Mouse (Mus musculus): Measurements from ENCODE around the gene Ptpn7. TPM values are rescaled to one million over a fixed set of nuclear protein-coding genes. Genes with fewer than 3 reads are reported as not detected.

Ptpn7 gene
- polyA plus RNA-seq, 1 experiment from 2014 or later: 2.3 TPM

GRCm38 (mm10) chr1:135168453-135169200 lies 36.1 kb downstream of the Ptpn7 start:
- Histone ChIP-seq H3K36me3 (replicated peaks) (no peaks in the 10 kb centered on the region), H3K4me1 (no peaks in the 10 kb centered on the region), H3K9me3 (no peaks in the 10 kb centered on the region), H3K4me3 (no peak overlapping the region), H3K27me3 (ENCODE audit: poor library complexity, severe bottlenecking) (no peaks in the 10 kb centered on the region), H3K27ac (no peak overlapping the region)
- no peak for DNase-seq (ENCODE audit: extremely low spot score, low spot score)
- 92% methylated on average over 10 of the region's 10 CpGs for WGBS

DNA sequence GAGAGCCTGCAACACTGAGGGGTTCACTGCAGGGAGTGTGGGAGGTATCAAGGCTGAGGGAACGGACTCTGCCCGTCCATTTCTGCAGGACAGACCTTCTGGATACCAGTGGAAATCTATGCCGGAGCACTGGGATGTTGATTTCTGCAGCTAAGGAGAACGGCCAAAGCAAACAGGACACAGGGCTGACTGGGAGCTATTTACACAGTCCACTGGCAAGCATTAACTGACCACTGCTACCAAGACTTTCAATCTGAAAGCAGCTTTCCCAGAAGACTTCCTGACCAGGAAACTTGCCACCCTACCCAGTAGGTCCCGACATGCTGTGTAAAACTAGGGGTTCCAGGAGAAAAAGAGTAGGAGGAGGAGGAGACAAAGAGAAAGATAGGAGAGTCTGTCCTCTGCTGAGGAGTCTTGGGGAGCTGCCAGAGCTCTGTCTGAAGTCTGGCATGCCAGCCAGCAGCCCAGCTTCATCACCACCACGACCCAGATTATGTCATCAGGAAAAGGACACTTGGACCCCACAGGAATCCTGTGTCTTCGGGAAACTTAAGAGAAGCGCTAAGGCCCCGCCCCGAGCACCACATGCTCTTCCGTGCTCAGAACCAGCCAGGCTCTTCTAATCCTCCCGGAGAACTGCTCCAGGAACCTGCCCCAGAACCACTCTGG lies 37.2 kb downstream of the Ptpn7 start:
- H3K27ac ChIP-seq: no peak overlapping the region
- no peak overlapping the region for H3K4me3 ChIP-seq
- no peaks in the 10 kb centered on the region for H3K9me3 ChIP-seq
- no peak for DNase-seq (ENCODE audit: extremely low spot score, low spot score)
- 63% methylated on average over 12 of the region's 12 CpGs for WGBS
- H3K27me3 ChIP-seq (ENCODE audit: poor library complexity, severe bottlenecking): no peaks in the 10 kb centered on the region
- no peaks in the 10 kb centered on the region for H3K36me3 ChIP-seq (replicated peaks)
- H3K4me1 ChIP-seq: no peaks in the 10 kb centered on the region

DNA sequence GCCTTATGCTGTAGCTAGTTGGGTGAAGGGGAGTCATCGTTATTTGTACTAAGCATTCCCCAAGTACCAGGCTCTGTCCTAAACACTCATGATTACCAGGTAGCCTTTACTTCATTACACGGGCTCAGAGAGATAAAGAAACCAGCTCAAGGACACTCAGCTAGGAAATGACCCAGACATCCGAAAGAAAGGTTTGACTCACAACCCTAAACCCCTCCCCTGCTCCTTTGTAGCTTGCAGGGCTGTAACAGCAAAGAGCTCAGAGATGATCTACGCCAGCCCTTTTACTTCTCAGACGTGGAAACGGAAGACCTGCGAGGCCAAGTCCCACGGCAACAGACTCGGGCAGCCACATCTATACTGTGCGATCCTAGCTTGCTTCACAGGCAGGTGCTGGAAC lies 37.8 kb downstream of the Ptpn7 start:
- 80% methylated on average over 10 of the region's 10 CpGs for WGBS
- no peaks in the 10 kb centered on the region for H3K4me1 ChIP-seq
- DNase-seq (ENCODE audit: extremely low spot score, low spot score): no peak
- no peaks in the 10 kb centered on the region for H3K9me3 ChIP-seq
- H3K27me3 ChIP-seq (ENCODE audit: poor library complexity, severe bottlenecking): no peaks in the 10 kb centered on the region
- no peak overlapping the region for H3K27ac ChIP-seq
- H3K4me3 ChIP-seq: no peak overlapping the region
- H3K36me3 ChIP-seq (replicated peaks): no peaks in the 10 kb centered on the region

DNA sequence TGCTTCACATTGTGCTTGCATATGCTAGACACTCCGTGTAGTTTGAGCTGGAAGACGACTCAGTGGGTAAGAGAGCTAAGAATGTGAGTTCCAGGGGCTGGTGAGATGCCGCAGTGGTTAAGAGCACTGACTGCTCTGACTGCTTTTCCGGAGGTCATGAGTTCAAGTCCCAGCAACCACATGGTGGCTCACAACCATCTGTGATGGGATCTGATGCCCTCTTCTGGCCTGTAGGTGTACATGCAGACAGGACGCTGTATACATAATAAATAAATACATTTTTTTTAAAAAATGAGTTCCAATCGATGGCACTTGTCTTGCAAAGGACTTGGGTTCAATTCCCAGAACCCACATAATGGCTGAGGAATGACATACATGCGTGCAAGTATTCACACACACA lies 38.7 kb downstream of the Ptpn7 start:
- Histone ChIP-seq H3K27me3 (ENCODE audit: poor library complexity, severe bottlenecking) (no peaks in the 10 kb centered on the region), H3K9me3 (no peaks in the 10 kb centered on the region), H3K4me1 (no peaks in the 10 kb centered on the region), H3K27ac (no peak overlapping the region), H3K4me3 (no peak overlapping the region), H3K36me3 (replicated peaks) (no peaks in the 10 kb centered on the region)
- no peak for DNase-seq (ENCODE audit: extremely low spot score, low spot score)
- WGBS: 82% methylated on average over 7 of the region's 7 CpGs

DNA sequence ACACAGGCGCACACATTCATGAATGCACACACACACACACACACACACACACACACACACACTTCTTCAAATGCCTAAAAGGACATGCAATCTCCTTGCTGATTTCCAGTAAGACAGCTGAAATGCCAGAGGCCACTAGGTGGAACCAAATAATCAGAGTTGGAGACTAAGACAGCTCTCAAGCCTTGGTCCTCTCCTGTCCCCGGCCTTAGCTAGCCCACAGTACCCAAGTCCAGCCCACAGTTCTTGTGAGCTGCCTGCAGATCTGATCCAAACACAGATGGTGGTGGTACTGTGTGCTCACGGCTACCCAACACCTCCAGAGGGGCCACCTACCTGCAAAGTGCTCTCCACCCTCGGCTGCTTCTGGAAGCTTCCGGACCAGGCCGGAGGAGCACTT lies 39.5 kb downstream of the Ptpn7 start:
- H3K36me3 ChIP-seq (replicated peaks): no peaks in the 10 kb centered on the region
- H3K9me3 ChIP-seq: no peaks in the 10 kb centered on the region
- no peaks in the 10 kb centered on the region for H3K4me1 ChIP-seq
- no peak overlapping the region for H3K4me3 ChIP-seq
- peak overlapping the region; percentile 20; the same call in 1 of the 2 replicates for H3K27ac ChIP-seq
- peak; percentile 39 for DNase-seq (ENCODE audit: extremely low spot score, low spot score)
- 54% methylated on average over 6 of the region's 6 CpGs for WGBS
- no peaks in the 10 kb centered on the region for H3K27me3 ChIP-seq (ENCODE audit: poor library complexity, severe bottlenecking)

DNA sequence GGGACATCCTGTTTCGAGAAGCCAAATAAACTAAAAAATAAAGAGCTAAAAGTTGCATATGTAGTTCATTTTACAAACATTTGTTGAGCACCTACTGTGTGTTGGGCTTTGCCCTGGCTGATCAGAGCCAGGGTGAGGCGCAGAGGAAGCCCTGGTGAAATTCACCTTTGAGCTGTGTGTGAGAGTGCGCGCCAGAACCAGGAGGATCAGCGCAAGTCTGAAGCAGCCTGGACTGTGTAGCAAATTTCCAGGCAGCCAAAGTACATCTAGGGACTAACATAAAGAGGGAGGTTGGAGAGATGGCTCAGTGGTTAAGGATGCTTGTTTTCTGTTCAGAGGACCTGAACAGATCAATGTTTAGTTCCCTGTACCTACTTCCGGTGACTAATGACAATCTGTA lies 40.8 kb downstream of the Ptpn7 start:
- no peaks in the 10 kb centered on the region for H3K4me1 ChIP-seq
- H3K4me3 ChIP-seq: no peak overlapping the region
- no peaks in the 10 kb centered on the region for H3K27me3 ChIP-seq (ENCODE audit: poor library complexity, severe bottlenecking)
- DNase-seq (ENCODE audit: extremely low spot score, low spot score): no peak
- H3K9me3 ChIP-seq: no peaks in the 10 kb centered on the region
- H3K27ac ChIP-seq: no peak overlapping the region
- no peaks in the 10 kb centered on the region for H3K36me3 ChIP-seq (replicated peaks)
- WGBS: 92% methylated on average over 6 of the region's 6 CpGs

- DNase-seq (ENCODE audit: extremely low spot score, low spot score): no peak
- Histone ChIP-seq H3K4me1 (no peaks in the 10 kb centered on the region), H3K27me3 (ENCODE audit: poor library complexity, severe bottlenecking) (no peaks in the 10 kb centered on the region), H3K4me3 (no peak overlapping the region), H3K36me3 (replicated peaks) (no peaks in the 10 kb centered on the region), H3K9me3 (no peaks in the 10 kb centered on the region), H3K27ac (no peak overlapping the region)
- WGBS: 77% methylated on average over 3 of the region's 3 CpGs
Measured at GRCm38 (mm10) chr1:135175176-135175575, 42.7 kb downstream of the Ptpn7 start.

DNA sequence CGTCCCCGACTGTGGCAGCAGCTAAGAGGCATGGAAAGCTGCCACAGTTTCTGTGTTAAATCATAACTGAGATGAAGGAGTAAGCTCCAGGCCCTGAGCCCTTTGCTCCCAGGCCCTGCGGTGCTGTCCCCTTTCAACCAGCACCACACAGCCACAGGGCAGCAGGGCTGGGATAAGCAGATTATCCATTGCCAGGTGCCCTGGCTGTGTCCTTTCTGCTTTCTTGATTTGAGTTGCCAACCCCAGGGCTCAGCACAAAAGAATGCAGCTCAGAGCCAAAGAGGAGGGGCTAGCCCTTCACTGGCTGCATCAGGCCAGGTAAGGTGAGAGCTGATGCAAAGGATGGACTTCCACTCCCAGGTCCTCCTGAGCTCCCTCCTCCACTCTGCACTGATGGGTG lies 45.2 kb downstream of the Ptpn7 start:
- H3K9me3 ChIP-seq: no peaks in the 10 kb centered on the region
- 85% methylated on average over 3 of the region's 3 CpGs for WGBS
- H3K27ac ChIP-seq: no peak overlapping the region
- no peaks in the 10 kb centered on the region for H3K27me3 ChIP-seq (ENCODE audit: poor library complexity, severe bottlenecking)
- no peaks in the 10 kb centered on the region for H3K36me3 ChIP-seq (replicated peaks)
- no peaks in the 10 kb centered on the region for H3K4me1 ChIP-seq
- no peak for DNase-seq (ENCODE audit: extremely low spot score, low spot score)
- no peak overlapping the region for H3K4me3 ChIP-seq

- Histone ChIP-seq H3K4me1 (peaks cover 10% of the 10 kb centered on the region), H3K27ac (no peak overlapping the region), H3K27me3 (ENCODE audit: poor library complexity, severe bottlenecking) (no peaks in the 10 kb centered on the region), H3K36me3 (replicated peaks) (no peaks in the 10 kb centered on the region), H3K4me3 (no peak overlapping the region), H3K9me3 (no peaks in the 10 kb centered on the region)
- 89% methylated on average over 7 of the region's 7 CpGs for WGBS
- no peak for DNase-seq (ENCODE audit: extremely low spot score, low spot score)
Measured at GRCm38 (mm10) chr1:135178863-135179262, 46.4 kb downstream of the Ptpn7 start.

- no peak overlapping the region for H3K27ac ChIP-seq
- no peak for DNase-seq (ENCODE audit: extremely low spot score, low spot score)
- H3K4me3 ChIP-seq: no peak overlapping the region
- 90% methylated on average over 10 of the region's 10 CpGs for whole genome bisulfite sequencing
- H3K36me3 ChIP-seq (replicated peaks): no peaks in the 10 kb centered on the region
- H3K9me3 ChIP-seq: no peaks in the 10 kb centered on the region
- H3K27me3 ChIP-seq (ENCODE audit: poor library complexity, severe bottlenecking): peaks cover 7% of the 10 kb centered on the region; the same call in 1 of the 2 replicates
- peaks cover 12% of the 10 kb centered on the region for H3K4me1 ChIP-seq
Measured at GRCm38 (mm10) chr1:135180830-135181229, 48.3 kb downstream of the Ptpn7 start.

GRCm38 (mm10) chr1:135181275-135181674 lies 48.8 kb downstream of the Ptpn7 start:
- Histone ChIP-seq H3K4me3 (no peak overlapping the region), H3K27me3 (ENCODE audit: poor library complexity, severe bottlenecking) (peaks cover 8% of the 10 kb centered on the region; the same call in 1 of the 2 replicates), H3K9me3 (no peaks in the 10 kb centered on the region), H3K36me3 (replicated peaks) (no peaks in the 10 kb centered on the region), H3K27ac (no peak overlapping the region), H3K4me1 (peaks cover 17% of the 10 kb centered on the region)
- WGBS: 80% methylated on average over 4 of the region's 4 CpGs
- DNase-seq (ENCODE audit: extremely low spot score, low spot score): no peak

GRCm38 (mm10) chr1:135181880-135182623 lies 49.6 kb downstream of the Ptpn7 start:
- Histone ChIP-seq H3K9me3 (no peaks in the 10 kb centered on the region), H3K4me1 (peaks cover 22% of the 10 kb centered on the region), H3K36me3 (replicated peaks) (no peaks in the 10 kb centered on the region), H3K27me3 (ENCODE audit: poor library complexity, severe bottlenecking) (peaks cover 15% of the 10 kb centered on the region), H3K27ac (no peak overlapping the region), H3K4me3 (no peak overlapping the region)
- WGBS: 91% methylated on average over 8 of the region's 8 CpGs
- DNase-seq (ENCODE audit: extremely low spot score, low spot score): no peak

GRCm38 (mm10) chr1:135182975-135183374 lies 50.5 kb downstream of the Ptpn7 start:
- WGBS: 69% methylated on average over 3 of the region's 3 CpGs
- H3K27me3 ChIP-seq (ENCODE audit: poor library complexity, severe bottlenecking): peaks cover 19% of the 10 kb centered on the region
- H3K9me3 ChIP-seq: no peaks in the 10 kb centered on the region
- H3K4me3 ChIP-seq: no peak overlapping the region
- no peak for DNase-seq (ENCODE audit: extremely low spot score, low spot score)
- H3K4me1 ChIP-seq: peaks cover 22% of the 10 kb centered on the region
- H3K36me3 ChIP-seq (replicated peaks): no peaks in the 10 kb centered on the region
- peak overlapping the region; percentile 30; the same call in 1 of the 2 replicates for H3K27ac ChIP-seq

Measured in forebrain, embryonic 10.5 days (tissue).